Mouse (Mus musculus) mouse embryonic stem cell (cell line): ENCODE data around the gene Inpp5b.

ENCODE experiments used
- in situ Hi-C, 2 experiments: fragments of 300-500 bp; cut with MboI; formaldehyde crosslinking; loops; 1 replicate in 1 of 2; 3 replicates in 1 of 2; pipeline ENCODE4 v1.14.3; 2019 to 2020; ENCODE audit warnings: low sequenced_read_pairs in 2 of 2, low pct_unique_long_range_greater_than_20kb in 1 of 2, mixed read lengths in 1 of 2; ENCODE audit not compliant: unreplicated experiment in 1 of 2

Gene Inpp5b

GRCm38 (mm10) chr4:124843493-124843892 lies 101.8 kb downstream of the Inpp5b start:
- in situ Hi-C loops, result loop anchor here in 1 of 2 experiments (10.0 kb wide), 1 partner anchor 129 kb away; the partner anchor contains the start of gene Sf3a3

- in situ Hi-C loops, result loop anchor here in 1 of 2 experiments (10.0 kb wide), 1 partner anchor 133 kb away; the partner anchor contains the start of gene Sf3a3
These were observed 105.9 kb downstream of the Inpp5b start for GRCm38 (mm10) chr4:124847573-124847972.

GRCm38 (mm10) chr4:124849631-124850260 lies 108.1 kb downstream of the Inpp5b start:
- in situ Hi-C loops, result loop anchor here in 1 of 2 experiments (10.0 kb wide), 1 partner anchor 135 kb away; the partner anchor contains the start of gene Sf3a3

- in situ Hi-C loops, result no loop called here
These were observed 108.7 kb downstream of the Inpp5b start, which contains the start of gene Yrdc for GRCm38 (mm10) chr4:124850261-124850913. Gene Yrdc (plus strand): TSS chr4:124850679.
